Mouse (Mus musculus) stomach, postnatal 0 days (tissue): Measurements from ENCODE around the gene Dapk3. TPM values are rescaled to one million over a fixed set of nuclear protein-coding genes. Genes with fewer than 3 reads are reported as not detected.
A peak's percentile ranks its signal among the peaks of the same experiment; 100 is the strongest.
"Not testable (repeated sequence)": the region's sequence is repeated elsewhere in the genome, so short reads cannot be mapped to it uniquely, and the experiment has no call there.

Experiments used
- ATAC-seq: fragments of 200-750 bp; cut with Nextera tagmentation; 2 replicates; pipeline ENCODE4 v1.8.0; 2017; ENCODE audit not compliant: low FRiP score, low TSS enrichment
- DNase-seq: peaks from one replicate; pipeline ENCODE4 v3.0.0-alpha.2; 2016; ENCODE audit warnings: low spot score
- H3K27ac ChIP-seq: fragments of 300-500 bp; sonication (generic); replicated peaks from 2 replicates; pipeline ENCODE4 v1.5.1; 2014; ENCODE audit warnings: mild to moderate bottlenecking, control low read depth
- H3K27me3 ChIP-seq: fragments of 300-500 bp; sonication (generic); 2 replicates; pipeline ENCODE4 v1.6.1; 2014; ENCODE audit warnings: low read length; ENCODE audit not compliant: control insufficient read depth, insufficient read depth
- H3K36me3 ChIP-seq: fragments of 300-500 bp; sonication (generic); 2 replicates; pipeline ENCODE4 v1.6.1; 2014; ENCODE audit warnings: low read length, mixed read lengths; ENCODE audit not compliant: control insufficient read depth, insufficient read depth
- H3K4me1 ChIP-seq: fragments of 300-500 bp; sonication (generic); replicated peaks from 2 replicates; pipeline ENCODE4 v1.6.1; 2014; ENCODE audit warnings: antibody characterized with exemption; ENCODE audit not compliant: control insufficient read depth, insufficient read depth
- H3K4me2 ChIP-seq: fragments of 300-500 bp; sonication (generic); replicated peaks from 2 replicates; pipeline ENCODE4 v1.6.1; 2014; ENCODE audit warnings: low read depth, mild to moderate bottlenecking, control low read depth, moderate library complexity
- H3K4me3 ChIP-seq: fragments of 300-500 bp; sonication (generic); 2 replicates; pipeline ENCODE4 v1.5.1; 2014; ENCODE audit warnings: low read depth, low read length, control low read depth
- H3K9ac ChIP-seq: fragments of 300-500 bp; sonication (generic); 2 replicates; pipeline ENCODE4 v1.6.1; 2014; ENCODE audit warnings: mild to moderate bottlenecking, low read length, control low read depth, mixed read lengths
- H3K9me3 ChIP-seq: fragments of 300-500 bp; sonication (generic); 2 replicates; pipeline ENCODE4 v1.6.1; 2016; ENCODE audit warnings: low read length; ENCODE audit not compliant: control insufficient read depth
- CTCF ChIP-seq: IDR thresholded peaks from 2 replicates; pipeline ENCODE4 v1.5.1; 2016; ENCODE audit warnings: antibody characterized with exemption, low read depth, mild to moderate bottlenecking, moderate library complexity
- EP300 ChIP-seq: optimal IDR thresholded peaks from 2 replicates; pipeline ENCODE3; 2016; ENCODE audit warnings: antibody characterized with exemption
- WGBS: fragments of 180-500 bp; shearing (Covaris S2); extraction: QIAGEN DNeasy Blood & Tissue Kit; methylation state at CpG from one replicate; pipeline ENCODE4 v1.1.7; 2014; 5-methylcytosine and 5-hydroxymethylcytosine counted together
- polyA plus RNA-seq: library from polyadenylated mRNA; unstranded; fragments of >200 nt; fragmentation: Nextera tagmentation; extraction: Ambion mirVana; gene quantifications from 2 replicates; pipeline ENCODE4 v1.2.1, GENCODE M21; 2015

Gene Dapk3
- polyA plus RNA-seq, 1 experiment from 2014 or later, result 44.6 TPM

DNA sequence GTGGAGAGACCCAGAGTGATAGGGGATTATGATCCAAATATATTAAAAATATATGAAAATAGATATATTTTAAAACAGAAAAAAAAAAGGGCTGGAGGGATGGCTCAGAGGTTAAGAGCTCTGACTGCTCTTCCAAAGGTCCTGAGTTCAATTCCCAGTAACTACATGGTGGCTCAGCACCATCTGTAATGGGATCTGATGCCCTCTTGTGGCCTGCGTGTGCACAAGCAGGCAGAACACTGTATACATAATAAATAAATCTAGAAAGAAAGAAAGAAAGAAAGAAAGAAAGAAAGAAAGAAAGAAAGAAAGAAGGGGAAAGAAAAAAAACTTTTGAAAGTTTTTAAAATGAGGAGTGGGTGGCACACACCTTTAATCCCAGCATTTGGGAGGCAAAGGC is 34.5 kb downstream of the Dapk3 start:
- H3K4me3 ChIP-seq, H3K27me3 ChIP-seq, H3K4me1 ChIP-seq, H3K9me3 ChIP-seq, ATAC-seq, H3K4me2 ChIP-seq, H3K9ac ChIP-seq, DNase-seq, H3K27ac ChIP-seq, H3K36me3 ChIP-seq: not testable (repeated sequence)
- peak; percentile 73 for TF ChIP-seq CTCF
- WGBS, result 12% methylated on average over 1 of the region's 1 CpGs

DNA sequence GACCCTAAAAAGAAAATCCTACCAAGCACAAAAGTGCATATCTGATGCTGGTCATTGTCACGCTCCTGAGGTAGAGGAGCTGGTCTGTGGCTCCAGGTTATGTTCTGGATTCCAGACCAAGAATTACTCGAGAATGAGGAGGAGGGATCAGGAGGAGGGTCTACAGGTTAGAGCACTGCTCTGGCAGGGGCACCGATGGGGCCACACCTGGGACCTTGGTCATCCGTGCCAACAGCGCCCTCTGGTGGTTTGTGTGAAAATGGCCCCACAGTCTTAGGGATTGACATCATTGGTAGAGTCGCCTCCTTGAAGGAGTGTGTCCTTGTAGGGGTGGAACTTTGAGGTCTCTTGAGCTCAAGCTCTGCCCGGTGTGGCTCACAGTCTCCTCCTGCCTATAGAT is 35.2 kb downstream of the Dapk3 start:
- Histone ChIP-seq H3K9me3 (no peaks in the 10 kb centered on the region), H3K4me2 (no peak overlapping the region), H3K27ac (no peak overlapping the region), H3K9ac (no peak overlapping the region), H3K4me1 (no peaks in the 10 kb centered on the region), H3K36me3 (no peaks in the 10 kb centered on the region), H3K27me3 (no peaks in the 10 kb centered on the region), H3K4me3 (no peak overlapping the region)
- DNase-seq (peak; percentile 82), ATAC-seq (peak; percentile 68; the same call in 1 of the 2 replicates)
- TF ChIP-seq CTCF (peak; percentile 87), EP300 (no peak)
- 27% methylated on average over 7 of the region's 7 CpGs for WGBS

GRCm38 (mm10) chr10:81221402-81222015 is 38.7 kb downstream of the Dapk3 start:
- H3K4me2 ChIP-seq, result no peak overlapping the region
- H3K9ac ChIP-seq, result no peak overlapping the region
- no peak overlapping the region for H3K27ac ChIP-seq
- TF ChIP-seq CTCF, result no peak
- no peak for TF ChIP-seq EP300
- 70% methylated on average over 5 of the region's 5 CpGs for WGBS
- peak; percentile 83 for ATAC-seq
- no peaks in the 10 kb centered on the region for H3K36me3 ChIP-seq
- no peaks in the 10 kb centered on the region for H3K9me3 ChIP-seq
- H3K4me3 ChIP-seq, result no peak overlapping the region
- no peaks in the 10 kb centered on the region for H3K27me3 ChIP-seq
- peak; percentile 59 for DNase-seq
- no peaks in the 10 kb centered on the region for H3K4me1 ChIP-seq

DNA sequence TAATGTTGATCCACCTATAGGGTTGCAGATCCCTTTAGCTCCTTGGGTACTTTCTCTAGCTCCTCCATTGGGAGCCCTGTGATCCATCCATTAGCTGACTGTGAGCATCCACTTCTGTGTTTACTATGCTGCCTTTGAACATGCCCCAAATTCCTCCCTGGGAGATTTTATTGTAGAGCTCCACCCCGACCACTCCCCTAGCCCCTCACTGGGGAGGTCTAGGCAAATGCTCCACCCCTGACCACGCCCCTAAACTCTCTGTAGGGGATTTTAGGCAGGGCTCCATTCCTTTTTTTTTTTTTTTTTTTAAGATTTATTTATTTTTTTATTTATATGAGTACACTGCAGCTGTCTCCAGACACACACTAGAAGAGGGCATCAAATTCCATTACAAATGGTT is 40.9 kb downstream of the Dapk3 start:
- not testable (repeated sequence) for DNase-seq, H3K27me3 ChIP-seq, H3K36me3 ChIP-seq, H3K4me2 ChIP-seq, H3K4me3 ChIP-seq, H3K27ac ChIP-seq, ATAC-seq, H3K9ac ChIP-seq, H3K4me1 ChIP-seq, H3K9me3 ChIP-seq
- WGBS, result 49% methylated on average over 2 of the region's 2 CpGs

- ATAC-seq (no peak), DNase-seq (no peak)
- Histone ChIP-seq H3K9ac (no peak overlapping the region), H3K4me3 (0 out of 2 replicates have a peak overlapping the region, but pooled peaks have one; percentile 2), H3K27me3 (peaks cover 3% of the 10 kb centered on the region; the same call in 1 of the 2 replicates), H3K36me3 (no peaks in the 10 kb centered on the region), H3K9me3 (no peaks in the 10 kb centered on the region), H3K4me2 (no peak overlapping the region), H3K4me1 (no peaks in the 10 kb centered on the region), H3K27ac (no peak overlapping the region)
- WGBS, result 16% methylated on average over 20 of the region's 20 CpGs
- TF ChIP-seq EP300 (no peak), CTCF (no peak)
These were observed 47.1 kb downstream of the Dapk3 start for GRCm38 (mm10) chr10:81229735-81230437.
